Comparison of ENCODE assay signal across 16 mouse cellular contexts in the genomic region with DNA sequence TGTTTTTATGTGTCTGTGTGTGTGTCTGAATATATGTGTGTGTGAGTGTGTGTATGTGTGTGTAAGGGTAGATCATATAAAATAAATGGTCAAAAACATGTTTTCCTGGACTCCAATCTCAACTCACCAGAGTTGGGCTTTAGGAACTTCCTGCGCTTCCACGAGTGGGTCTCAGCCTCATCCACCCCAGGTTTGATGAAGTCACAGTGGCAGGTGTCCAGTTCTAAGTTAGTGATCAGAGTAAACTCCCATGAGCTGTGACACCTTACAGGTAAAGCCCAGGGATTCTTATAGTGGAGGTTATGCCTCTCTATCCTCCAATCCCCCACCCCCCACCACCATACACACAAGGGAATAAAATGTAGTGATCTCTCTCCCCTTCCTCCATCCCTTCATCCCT.
"Had no signal": no experiment of that assay in that cellular context is flagged by ENCODE, and none has a peak within 500 bp of the region (broad histone marks: within the 10 kb centered on the region; RNA-seq: fewer than 3 reads in every experiment).

No protein-coding gene starts in this region.

- H3K4me1 ChIP-seq: neural tube, embryonic 13.5 days; neural tube, embryonic 15.5 days; stomach, embryonic 15.5 days had no signal

- H3K36me3 ChIP-seq: neural tube, embryonic 13.5 days; neural tube, embryonic 15.5 days; stomach, embryonic 15.5 days had no signal

- H3K9ac ChIP-seq: neural tube, embryonic 13.5 days; neural tube, embryonic 15.5 days; stomach, embryonic 15.5 days had no signal

- H3K27ac ChIP-seq: neural tube, embryonic 13.5 days; neural tube, embryonic 15.5 days; stomach, embryonic 15.5 days; stomach, postnatal 0 days had no signal

- DNase-seq: retina, postnatal 1 day; right cerebral cortex, adult 18-20 months; right cerebral cortex, postnatal 14 days; right cerebral cortex, postnatal 25 days; right cerebral cortex, postnatal 4 days; spleen, adult 18-20 months; thymus, adult 18-20 months; thymus, adult 2 months; thymus, postnatal 14 days; thymus, postnatal 25 days; thymus, postnatal 36 days; thymus, postnatal 4 days had no signal

- H3K27me3 ChIP-seq: neural tube, embryonic 13.5 days; neural tube, embryonic 15.5 days; stomach, embryonic 15.5 days had no signal

- H3K9me3 ChIP-seq: neural tube, embryonic 13.5 days; neural tube, embryonic 15.5 days; stomach, embryonic 15.5 days had no signal

- H3K4me3 ChIP-seq: neural tube, embryonic 13.5 days; neural tube, embryonic 15.5 days; stomach, embryonic 15.5 days had no signal
